ENCODE assay signal across 12 mouse cellular contexts in genomic region chr5:146857620-146858019, GRCm38 (mm10). TPM values are rescaled to one million over a fixed set of nuclear protein-coding genes. Genes with fewer than 3 reads are reported as not detected.
"Had no signal": no experiment of that assay in that cellular context is flagged by ENCODE, and none has a peak within 500 bp of the region (broad histone marks: within the 10 kb centered on the region; RNA-seq: fewer than 3 reads in every experiment).

No protein-coding gene starts in this region.

- H3K9me3 ChIP-seq: kidney, embryonic 15.5 days; limb, embryonic 10.5 days; neural tube, embryonic 13.5 days had no signal

- H3K36me3 ChIP-seq: kidney, embryonic 15.5 days; limb, embryonic 10.5 days; liver, embryonic 15.5 days; neural tube, embryonic 13.5 days had no signal

- DNase-seq: kidney, adult 2 months; kidney, postnatal 14 days; lung, adult 2 months; lung, postnatal 14 days; midbrain, embryonic 14.5 days; right cerebral cortex, postnatal 14 days; thymus, postnatal 36 days had no signal

- H3K27me3 ChIP-seq: kidney, embryonic 15.5 days; neural tube, embryonic 13.5 days had no signal

- H3K4me1 ChIP-seq: limb, embryonic 10.5 days; liver, embryonic 15.5 days had no signal

- H3K27ac ChIP-seq: kidney, embryonic 15.5 days; limb, embryonic 10.5 days; liver, embryonic 15.5 days; neural tube, embryonic 13.5 days had no signal

- H3K4me3 ChIP-seq: kidney, embryonic 15.5 days; limb, embryonic 10.5 days; liver, embryonic 15.5 days; neural tube, embryonic 13.5 days had no signal

RNA-seq across cellular contexts. Expression of gene Rasl11a, which starts 12.7 kb away (rescaled TPM):
- total RNA-seq: monocyte, adult 5-6 weeks had no signal
